Mouse (Mus musculus): ENCODE measurements around the gene Ugt1a6a. TPM values are rescaled to one million over a fixed set of nuclear protein-coding genes. Genes with fewer than 3 reads are reported as not detected.

The Ugt1a6a gene
- polyA plus RNA-seq, 1 experiment from 2014 or later = 2.8 TPM

GRCm38 (mm10) chr1:88234646-88235045 lies 100.0 kb downstream of the Ugt1a6a start:
- no peak overlapping the region for H3K27ac ChIP-seq (ENCODE audit: low read length)
- no peak overlapping the region for H3K4me2 ChIP-seq (ENCODE audit: low read length)
- no peaks in the 10 kb centered on the region for H3K27me3 ChIP-seq (replicated peaks; ENCODE audit: control insufficient read depth, insufficient read depth, low read length)
- WGBS = 44% methylated on average over 5 of the region's 5 CpGs
- peaks cover 92% of the 10 kb centered on the region for H3K9me3 ChIP-seq (ENCODE audit: control insufficient read depth, low read length)
- H3K4me3 ChIP-seq (replicated peaks; ENCODE audit: low read length) = no peak overlapping the region
- no peak for ATAC-seq
- no peak overlapping the region for H3K9ac ChIP-seq (replicated peaks; ENCODE audit: low read depth, low read length)
- no peaks in the 10 kb centered on the region for H3K4me1 ChIP-seq (replicated peaks; ENCODE audit: control insufficient read depth, insufficient read depth, low read length)
- no peaks in the 10 kb centered on the region for H3K36me3 ChIP-seq (ENCODE audit: control insufficient read depth, insufficient read depth)

GRCm38 (mm10) chr1:88235046-88235893 lies 100.7 kb downstream of the Ugt1a6a start:
- Histone ChIP-seq H3K9me3 (ENCODE audit: control insufficient read depth, low read length) (peaks cover 92% of the 10 kb centered on the region), H3K4me1 (replicated peaks; ENCODE audit: control insufficient read depth, insufficient read depth, low read length) (no peaks in the 10 kb centered on the region), H3K9ac (replicated peaks; ENCODE audit: low read depth, low read length) (no peak overlapping the region), H3K4me3 (replicated peaks; ENCODE audit: low read length) (no peak overlapping the region), H3K27me3 (replicated peaks; ENCODE audit: control insufficient read depth, insufficient read depth, low read length) (no peaks in the 10 kb centered on the region), H3K27ac (ENCODE audit: low read length) (no peak overlapping the region), H3K4me2 (ENCODE audit: low read length) (no peak overlapping the region), H3K36me3 (ENCODE audit: control insufficient read depth, insufficient read depth) (no peaks in the 10 kb centered on the region)
- no peak for ATAC-seq
- WGBS = 62% methylated on average over 11 of the region's 11 CpGs

- Histone ChIP-seq H3K4me3 (replicated peaks; ENCODE audit: low read length) (no peak overlapping the region), H3K27me3 (replicated peaks; ENCODE audit: control insufficient read depth, insufficient read depth, low read length) (no peaks in the 10 kb centered on the region), H3K9ac (replicated peaks; ENCODE audit: low read depth, low read length) (no peak overlapping the region), H3K4me2 (ENCODE audit: low read length) (no peak overlapping the region), H3K36me3 (ENCODE audit: control insufficient read depth, insufficient read depth) (no peaks in the 10 kb centered on the region), H3K4me1 (replicated peaks; ENCODE audit: control insufficient read depth, insufficient read depth, low read length) (no peaks in the 10 kb centered on the region), H3K27ac (ENCODE audit: low read length) (no peak overlapping the region), H3K9me3 (ENCODE audit: control insufficient read depth, low read length) (peaks cover 93% of the 10 kb centered on the region)
- 64% methylated on average over 4 of the region's 4 CpGs for WGBS
- no peak for ATAC-seq
These were observed 101.3 kb downstream of the Ugt1a6a start for GRCm38 (mm10) chr1:88235894-88236415.

DNA sequence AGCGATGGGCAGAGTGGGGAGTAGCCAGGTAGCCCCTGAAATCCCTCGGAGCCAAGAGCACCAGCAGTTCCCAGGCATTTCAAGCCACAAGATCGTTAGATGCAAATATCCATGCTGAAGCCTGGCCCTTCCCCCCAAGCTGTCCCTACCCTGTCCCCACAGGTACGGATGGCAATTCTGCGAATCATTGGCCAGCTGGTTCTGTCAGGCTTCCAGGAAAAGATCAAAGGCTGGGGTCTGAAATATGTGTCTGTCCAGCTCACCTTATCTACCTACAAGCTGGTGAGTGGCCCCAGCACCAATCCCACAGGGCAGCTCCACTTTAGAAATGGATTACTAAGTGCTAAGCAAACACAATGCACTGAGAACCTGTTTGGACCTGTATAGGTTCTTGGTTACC lies 102.7 kb downstream of the Ugt1a6a start:
- Histone ChIP-seq H3K9me3 (ENCODE audit: control insufficient read depth, low read length) (peaks cover 87% of the 10 kb centered on the region), H3K27me3 (replicated peaks; ENCODE audit: control insufficient read depth, insufficient read depth, low read length) (no peaks in the 10 kb centered on the region), H3K27ac (ENCODE audit: low read length) (no peak overlapping the region), H3K9ac (replicated peaks; ENCODE audit: low read depth, low read length) (no peak overlapping the region), H3K36me3 (ENCODE audit: control insufficient read depth, insufficient read depth) (no peaks in the 10 kb centered on the region), H3K4me3 (replicated peaks; ENCODE audit: low read length) (no peak overlapping the region), H3K4me2 (ENCODE audit: low read length) (no peak overlapping the region), H3K4me1 (replicated peaks; ENCODE audit: control insufficient read depth, insufficient read depth, low read length) (no peaks in the 10 kb centered on the region)
- 77% methylated on average over 5 of the region's 5 CpGs for WGBS
- no peak for ATAC-seq

DNA sequence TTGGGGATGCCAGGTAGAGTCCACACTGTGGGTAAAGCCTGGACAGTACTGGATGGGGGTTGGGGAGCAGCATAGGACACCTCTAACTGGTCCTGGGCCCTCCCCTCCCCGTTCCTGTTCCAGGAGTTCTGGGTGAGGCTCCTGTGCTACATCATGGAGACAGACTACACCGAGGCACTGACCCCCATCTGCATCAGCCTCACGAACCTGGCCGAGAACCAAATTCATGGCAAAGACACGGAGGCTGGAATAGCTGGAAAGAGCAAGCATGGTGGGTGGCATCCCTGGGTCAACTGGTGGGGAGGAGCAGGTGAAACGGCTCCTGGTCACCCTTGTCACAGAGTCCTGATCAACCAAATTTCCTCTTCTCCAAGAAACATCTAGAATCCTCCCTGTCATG lies 104.2 kb downstream of the Ugt1a6a start:
- Histone ChIP-seq H3K4me2 (ENCODE audit: low read length) (no peak overlapping the region), H3K27me3 (replicated peaks; ENCODE audit: control insufficient read depth, insufficient read depth, low read length) (no peaks in the 10 kb centered on the region), H3K9ac (replicated peaks; ENCODE audit: low read depth, low read length) (no peak overlapping the region), H3K27ac (ENCODE audit: low read length) (no peak overlapping the region), H3K4me1 (replicated peaks; ENCODE audit: control insufficient read depth, insufficient read depth, low read length) (no peaks in the 10 kb centered on the region), H3K9me3 (ENCODE audit: control insufficient read depth, low read length) (peaks cover 85% of the 10 kb centered on the region), H3K36me3 (ENCODE audit: control insufficient read depth, insufficient read depth) (no peaks in the 10 kb centered on the region), H3K4me3 (replicated peaks; ENCODE audit: low read length) (no peak overlapping the region)
- ATAC-seq = no peak
- 80% methylated on average over 6 of the region's 6 CpGs for WGBS

DNA sequence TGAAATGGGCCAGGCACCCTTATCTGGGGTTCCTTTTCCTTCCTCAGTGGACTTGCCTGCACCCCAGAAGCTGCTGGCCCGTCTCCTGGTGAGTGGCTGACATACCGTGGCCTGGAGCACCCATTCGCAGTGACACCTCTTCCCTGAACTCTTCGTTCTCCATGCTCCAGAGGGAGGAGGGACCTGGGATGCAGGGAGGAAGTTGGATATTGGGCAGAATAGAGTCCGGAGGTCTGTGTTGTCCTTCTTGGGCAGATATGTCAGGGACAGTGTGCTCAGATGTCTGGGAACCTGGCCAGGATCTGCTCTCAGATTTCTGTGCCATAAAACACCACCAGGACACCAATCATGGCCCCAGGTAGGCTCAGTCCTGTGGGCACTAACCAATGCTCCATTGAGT lies 105.5 kb downstream of the Ugt1a6a start:
- H3K27ac ChIP-seq (ENCODE audit: low read length) = no peak overlapping the region
- H3K4me3 ChIP-seq (replicated peaks; ENCODE audit: low read length) = no peak overlapping the region

GRCm38 (mm10) chr1:88240579-88240978 lies 106.0 kb downstream of the Ugt1a6a start:
- no peaks in the 10 kb centered on the region for H3K4me1 ChIP-seq (replicated peaks; ENCODE audit: control insufficient read depth, insufficient read depth, low read length)
- H3K9ac ChIP-seq (replicated peaks; ENCODE audit: low read depth, low read length) = no peak overlapping the region
- H3K4me3 ChIP-seq (replicated peaks; ENCODE audit: low read length) = no peak overlapping the region
- H3K36me3 ChIP-seq (ENCODE audit: control insufficient read depth, insufficient read depth) = no peaks in the 10 kb centered on the region
- ATAC-seq = no peak
- no peak overlapping the region for H3K4me2 ChIP-seq (ENCODE audit: low read length)
- peaks cover 86% of the 10 kb centered on the region for H3K9me3 ChIP-seq (ENCODE audit: control insufficient read depth, low read length)
- WGBS = 71% methylated on average over 4 of the region's 4 CpGs
- no peak overlapping the region for H3K27ac ChIP-seq (ENCODE audit: low read length)
- H3K27me3 ChIP-seq (replicated peaks; ENCODE audit: control insufficient read depth, insufficient read depth, low read length) = no peaks in the 10 kb centered on the region

More for the DNA sequence above, 105.5 kb downstream of the Ugt1a6a start:
- 78% methylated on average over 5 of the region's 5 CpGs for WGBS
- H3K9ac ChIP-seq (replicated peaks; ENCODE audit: low read depth, low read length) = no peak overlapping the region
- H3K4me1 ChIP-seq (replicated peaks; ENCODE audit: control insufficient read depth, insufficient read depth, low read length) = no peaks in the 10 kb centered on the region
- H3K9me3 ChIP-seq (ENCODE audit: control insufficient read depth, low read length) = peaks cover 86% of the 10 kb centered on the region
- ATAC-seq = no peak
- no peaks in the 10 kb centered on the region for H3K27me3 ChIP-seq (replicated peaks; ENCODE audit: control insufficient read depth, insufficient read depth, low read length)
- no peaks in the 10 kb centered on the region for H3K36me3 ChIP-seq (ENCODE audit: control insufficient read depth, insufficient read depth)
- H3K4me2 ChIP-seq (ENCODE audit: low read length) = no peak overlapping the region

GRCm38 (mm10) chr1:88243861-88244260 lies 109.3 kb downstream of the Ugt1a6a start:
- 67% methylated on average over 5 of the region's 5 CpGs for WGBS
- peaks cover 90% of the 10 kb centered on the region for H3K9me3 ChIP-seq (ENCODE audit: control insufficient read depth, low read length)
- H3K27ac ChIP-seq (ENCODE audit: low read length) = no peak overlapping the region
- no peak overlapping the region for H3K4me3 ChIP-seq (replicated peaks; ENCODE audit: low read length)
- H3K36me3 ChIP-seq (ENCODE audit: control insufficient read depth, insufficient read depth) = no peaks in the 10 kb centered on the region
- no peaks in the 10 kb centered on the region for H3K27me3 ChIP-seq (replicated peaks; ENCODE audit: control insufficient read depth, insufficient read depth, low read length)
- no peaks in the 10 kb centered on the region for H3K4me1 ChIP-seq (replicated peaks; ENCODE audit: control insufficient read depth, insufficient read depth, low read length)
- no peak overlapping the region for H3K9ac ChIP-seq (replicated peaks; ENCODE audit: low read depth, low read length)
- no peak for ATAC-seq
- H3K4me2 ChIP-seq (ENCODE audit: low read length) = no peak overlapping the region

- Histone ChIP-seq H3K9me3 (ENCODE audit: control insufficient read depth, low read length) (peaks cover 90% of the 10 kb centered on the region), H3K27ac (ENCODE audit: low read length) (no peak overlapping the region), H3K9ac (replicated peaks; ENCODE audit: low read depth, low read length) (no peak overlapping the region), H3K4me2 (ENCODE audit: low read length) (no peak overlapping the region), H3K4me1 (replicated peaks; ENCODE audit: control insufficient read depth, insufficient read depth, low read length) (no peaks in the 10 kb centered on the region), H3K4me3 (replicated peaks; ENCODE audit: low read length) (no peak overlapping the region), H3K36me3 (ENCODE audit: control insufficient read depth, insufficient read depth) (no peaks in the 10 kb centered on the region), H3K27me3 (replicated peaks; ENCODE audit: control insufficient read depth, insufficient read depth, low read length) (no peaks in the 10 kb centered on the region)
- ATAC-seq = no peak
- WGBS = 77% methylated on average over 6 of the region's 6 CpGs
These were observed 111.3 kb downstream of the Ugt1a6a start for GRCm38 (mm10) chr1:88245881-88246280.

Measured in forebrain, embryonic 16.5 days (tissue).